Mouse (Mus musculus) midbrain, postnatal 0 days (tissue): ENCODE results near the gene Qpct. TPM values are rescaled to one million over a fixed set of nuclear protein-coding genes. Genes with fewer than 3 reads are reported as not detected.

Source experiments
- ATAC-seq: fragments of 200-750 bp; cut with Nextera tagmentation; 2 replicates; pipeline ENCODE4 v1.8.0; 2017; ENCODE audit warnings: moderate number of reproducible peaks, mild to moderate bottlenecking, moderate TSS enrichment, moderate library complexity; ENCODE audit not compliant: low FRiP score
- DNase-seq: peaks from one replicate; pipeline ENCODE4 v3.0.0-alpha.2; 2015; ENCODE audit warnings: low spot score
- H3K27ac ChIP-seq: fragments of 300-500 bp; sonication (generic); 2 replicates; pipeline ENCODE4 v1.5.1; 2014; ENCODE audit warnings: low read depth, mild to moderate bottlenecking, low read length, mixed read lengths
- H3K27me3 ChIP-seq: fragments of 300-500 bp; sonication (generic); 2 replicates; pipeline ENCODE4 v1.6.1; 2014; ENCODE audit warnings: low read length, control low read depth, mixed read lengths; ENCODE audit not compliant: insufficient read depth
- H3K36me3 ChIP-seq: fragments of 300-500 bp; sonication (generic); 2 replicates; pipeline ENCODE4 v1.6.1; 2014; ENCODE audit warnings: low read length, control low read depth, mixed read lengths; ENCODE audit not compliant: insufficient read depth
- H3K4me1 ChIP-seq: fragments of 300-500 bp; sonication (generic); 2 replicates; pipeline ENCODE4 v1.6.1; 2014; ENCODE audit warnings: mild to moderate bottlenecking, control low read depth, antibody characterized with exemption, low read length, mixed read lengths; ENCODE audit not compliant: insufficient read depth
- H3K4me2 ChIP-seq: fragments of 300-500 bp; sonication (generic); 2 replicates; pipeline ENCODE4 v1.6.1; 2014; ENCODE audit warnings: low read depth, mild to moderate bottlenecking, low read length, mixed read lengths; ENCODE audit not compliant: poor library complexity, severe bottlenecking
- H3K4me3 ChIP-seq: fragments of 300-500 bp; sonication (generic); 2 replicates; pipeline ENCODE4 v1.5.1; 2014; ENCODE audit warnings: low read depth, mild to moderate bottlenecking, low read length, moderate library complexity
- H3K9ac ChIP-seq: fragments of 300-500 bp; sonication (generic); replicated peaks from 2 replicates; pipeline ENCODE4 v1.6.1; 2014; ENCODE audit warnings: mild to moderate bottlenecking, low read length, moderate library complexity, mixed read lengths; ENCODE audit not compliant: poor library complexity, severe bottlenecking
- H3K9me3 ChIP-seq: fragments of 300-500 bp; sonication (generic); 2 replicates; pipeline ENCODE4 v1.6.1; 2016; ENCODE audit warnings: low read length, control low read depth
- CTCF ChIP-seq: IDR thresholded peaks from 2 replicates; pipeline ENCODE4 v1.5.1; 2016; ENCODE audit warnings: antibody characterized with exemption, mild to moderate bottlenecking
- WGBS: fragments of 180-500 bp; shearing (Covaris S2); extraction: QIAGEN DNeasy Blood & Tissue Kit; methylation state at CpG from one replicate; pipeline ENCODE4 v1.1.7; 2014; 5-methylcytosine and 5-hydroxymethylcytosine counted together
- polyA plus RNA-seq: library from polyadenylated mRNA; unstranded; fragments of >200 nt; fragmentation: Nextera tagmentation; extraction: Ambion mirVana; gene quantifications from 2 replicates; pipeline ENCODE4 v1.2.1, GENCODE M21; 2015
- total RNA-seq: library from RNA; depleted of rRNA; stranded (reverse); fragments of >200 nt; gene quantifications from 2 replicates; pipeline ENCODE4 v1.2.3, GENCODE M21; 2014

The Qpct gene
- total and polyA plus RNA-seq, 2 experiments from 2014 or later, result 28.0 to 30.2 TPM

GRCm38 (mm10) chr17:79064250-79064649 lies 12.5 kb downstream of the Qpct start:
- TF ChIP-seq CTCF, result no peak
- no peak overlapping the region for H3K9ac ChIP-seq
- H3K4me3 ChIP-seq, result no peak overlapping the region
- no peak for DNase-seq
- H3K4me1 ChIP-seq, result no peaks in the 10 kb centered on the region
- H3K9me3 ChIP-seq, result no peaks in the 10 kb centered on the region
- no peak overlapping the region for H3K4me2 ChIP-seq
- no peaks in the 10 kb centered on the region for H3K27me3 ChIP-seq
- ATAC-seq, result no peak
- H3K27ac ChIP-seq, result no peak overlapping the region
- no peaks in the 10 kb centered on the region for H3K36me3 ChIP-seq
- 82% methylated on average over 1 of the region's 1 CpGs for WGBS

GRCm38 (mm10) chr17:79068581-79068980 lies 16.9 kb downstream of the Qpct start:
- H3K27me3 ChIP-seq, result no peaks in the 10 kb centered on the region
- H3K4me1 ChIP-seq, result no peaks in the 10 kb centered on the region
- no peak overlapping the region for H3K4me2 ChIP-seq
- ATAC-seq (no peak), DNase-seq (no peak)
- TF ChIP-seq CTCF, result no peak
- 65% methylated on average over 7 of the region's 7 CpGs for WGBS
- no peak overlapping the region for H3K4me3 ChIP-seq
- no peaks in the 10 kb centered on the region for H3K36me3 ChIP-seq
- no peaks in the 10 kb centered on the region for H3K9me3 ChIP-seq
- no peak overlapping the region for H3K9ac ChIP-seq
- no peak overlapping the region for H3K27ac ChIP-seq

- DNase-seq (no peak), ATAC-seq (no peak)
- H3K27me3 ChIP-seq, result no peaks in the 10 kb centered on the region
- H3K36me3 ChIP-seq, result no peaks in the 10 kb centered on the region
- TF ChIP-seq CTCF, result no peak
- no peaks in the 10 kb centered on the region for H3K9me3 ChIP-seq
- H3K4me1 ChIP-seq, result no peaks in the 10 kb centered on the region
- H3K27ac ChIP-seq, result no peak overlapping the region
- H3K4me3 ChIP-seq, result no peak overlapping the region
- no peak overlapping the region for H3K4me2 ChIP-seq
- WGBS, result 25% methylated on average over 4 of the region's 4 CpGs
- no peak overlapping the region for H3K9ac ChIP-seq
Observed at GRCm38 (mm10) chr17:79069019-79069418, 17.3 kb downstream of the Qpct start.

GRCm38 (mm10) chr17:79069766-79070480 lies 18.2 kb downstream of the Qpct start:
- no peaks in the 10 kb centered on the region for H3K36me3 ChIP-seq
- no peak overlapping the region for H3K4me3 ChIP-seq
- no peak for DNase-seq
- no peaks in the 10 kb centered on the region for H3K27me3 ChIP-seq
- H3K4me2 ChIP-seq, result no peak overlapping the region
- no peak overlapping the region for H3K9ac ChIP-seq
- WGBS, result 85% methylated on average over 14 of the region's 14 CpGs
- no peak overlapping the region for H3K27ac ChIP-seq
- no peaks in the 10 kb centered on the region for H3K4me1 ChIP-seq
- TF ChIP-seq CTCF, result no peak
- no peak for ATAC-seq
- H3K9me3 ChIP-seq, result no peaks in the 10 kb centered on the region

- no peaks in the 10 kb centered on the region for H3K9me3 ChIP-seq
- TF ChIP-seq CTCF, result no peak
- H3K4me1 ChIP-seq, result no peaks in the 10 kb centered on the region
- H3K36me3 ChIP-seq, result no peaks in the 10 kb centered on the region
- ATAC-seq (no peak), DNase-seq (no peak)
- H3K27ac ChIP-seq, result no peak overlapping the region
- 79% methylated on average over 11 of the region's 11 CpGs for WGBS
- H3K9ac ChIP-seq, result no peak overlapping the region
- H3K4me3 ChIP-seq, result no peak overlapping the region
- H3K27me3 ChIP-seq, result no peaks in the 10 kb centered on the region
- no peak overlapping the region for H3K4me2 ChIP-seq
Observed at GRCm38 (mm10) chr17:79071951-79072350, 20.2 kb downstream of the Qpct start.

- Histone ChIP-seq H3K27me3 (no peaks in the 10 kb centered on the region), H3K9ac (no peak overlapping the region), H3K4me1 (no peaks in the 10 kb centered on the region), H3K36me3 (0 out of 2 replicates have a peak, but pooled peaks cover 4% of the 10 kb centered on the region), H3K9me3 (no peaks in the 10 kb centered on the region), H3K27ac (no peak overlapping the region), H3K4me2 (no peak overlapping the region), H3K4me3 (no peak overlapping the region)
- DNase-seq (no peak), ATAC-seq (no peak)
- WGBS, result 88% methylated on average over 8 of the region's 8 CpGs
- no peak for TF ChIP-seq CTCF
Observed at GRCm38 (mm10) chr17:79076974-79077847, 25.5 kb downstream of the Qpct start.
